Mouse (Mus musculus) kidney, embryonic 15.5 days (tissue): Measurements from ENCODE around the gene Olfr213. TPM values are rescaled to one million over a fixed set of nuclear protein-coding genes. Genes with fewer than 3 reads are reported as not detected.
"Not testable (repeated sequence)": the region's sequence is repeated elsewhere in the genome, so short reads cannot be mapped to it uniquely, and the experiment has no call there.

ENCODE experiments used
- ATAC-seq: fragments of 200-750 bp; cut with Nextera tagmentation; replicated peaks from 2 replicates; pipeline ENCODE4 v1.8.0; 2017; ENCODE audit warnings: moderate TSS enrichment; ENCODE audit not compliant: low FRiP score
- H3K27ac ChIP-seq: fragments of 300-500 bp; sonication (generic); 2 replicates; pipeline ENCODE4 v1.5.1; 2015; ENCODE audit warnings: mild to moderate bottlenecking, inconsistent platforms
- H3K27me3 ChIP-seq: fragments of 300-500 bp; sonication (generic); 2 replicates; pipeline ENCODE4 v1.6.1; 2015; ENCODE audit warnings: inconsistent platforms
- H3K36me3 ChIP-seq: fragments of 300-500 bp; sonication (generic); 2 replicates; pipeline ENCODE4 v1.6.1; 2015; ENCODE audit warnings: inconsistent platforms
- H3K4me1 ChIP-seq: fragments of 300-500 bp; sonication (generic); 2 replicates; pipeline ENCODE4 v1.6.1; 2015; ENCODE audit warnings: inconsistent platforms
- H3K4me2 ChIP-seq: fragments of 300-500 bp; sonication (generic); 2 replicates; pipeline ENCODE4 v1.6.1; 2015; ENCODE audit warnings: moderate library complexity, mild to moderate bottlenecking, inconsistent platforms
- H3K4me3 ChIP-seq: fragments of 300-500 bp; sonication (generic); replicated peaks from 2 replicates; pipeline ENCODE4 v1.5.1; 2015; ENCODE audit warnings: mild to moderate bottlenecking, inconsistent platforms
- H3K9ac ChIP-seq: fragments of 300-500 bp; sonication (generic); 2 replicates; pipeline ENCODE4 v1.6.1; 2015; ENCODE audit warnings: mild to moderate bottlenecking, inconsistent platforms
- H3K9me3 ChIP-seq: fragments of 300-500 bp; sonication (generic); replicated peaks from 2 replicates; pipeline ENCODE4 v1.6.1; 2016; ENCODE audit warnings: inconsistent platforms
- WGBS: fragments of 180-500 bp; shearing (Covaris S2); methylation state at CpG from one replicate; pipeline ENCODE4 v1.1.7; 2015; ENCODE audit warnings: mixed read lengths; 5-methylcytosine and 5-hydroxymethylcytosine counted together
- polyA plus RNA-seq: library from polyadenylated mRNA; unstranded; fragments of >200 nt; fragmentation: Nextera tagmentation; extraction: Ambion mirVana; gene quantifications from 2 replicates; pipeline ENCODE4 v1.2.1, GENCODE M21; 2015

The Olfr213 gene
- not detected in 2 replicates for polyA plus RNA-seq

DNA sequence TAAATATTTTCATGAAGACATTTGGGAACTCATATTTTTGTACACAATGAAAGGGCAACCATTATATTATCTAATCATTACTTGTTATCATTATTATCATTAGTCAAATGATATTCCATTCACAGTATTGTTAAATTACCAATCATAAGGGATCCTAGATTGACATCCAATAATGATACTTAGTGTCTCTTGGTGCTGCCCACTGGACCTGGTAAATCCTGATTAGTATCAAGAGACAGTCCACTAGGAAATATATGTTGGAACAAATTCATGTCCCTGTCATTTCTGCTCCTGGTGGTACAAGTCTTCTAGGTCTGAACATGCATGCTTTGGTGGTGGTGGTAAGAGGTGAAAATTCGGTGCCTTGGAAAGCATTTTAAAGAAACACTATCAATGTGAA lies at the start of gene Olfr213:
Olfr213 (plus strand) TSS at position 301 of the 400 bp plus-strand sequence.
- Histone ChIP-seq H3K4me2 (no peak within 1 kb of the TSS), H3K27ac (no peak within 1 kb of the TSS), H3K27me3 (no peaks in the 10 kb centered on the region), H3K36me3 (no peaks in the 10 kb centered on the region), H3K4me1 (no peaks in the 10 kb centered on the region), H3K4me3 (no peak within 1 kb of the TSS), H3K9ac (no peak within 1 kb of the TSS), H3K9me3 (no peaks in the 10 kb centered on the region)
- ATAC-seq, result no peak
- WGBS, result 78% methylated on average over 1 of the region's 1 CpGs

DNA sequence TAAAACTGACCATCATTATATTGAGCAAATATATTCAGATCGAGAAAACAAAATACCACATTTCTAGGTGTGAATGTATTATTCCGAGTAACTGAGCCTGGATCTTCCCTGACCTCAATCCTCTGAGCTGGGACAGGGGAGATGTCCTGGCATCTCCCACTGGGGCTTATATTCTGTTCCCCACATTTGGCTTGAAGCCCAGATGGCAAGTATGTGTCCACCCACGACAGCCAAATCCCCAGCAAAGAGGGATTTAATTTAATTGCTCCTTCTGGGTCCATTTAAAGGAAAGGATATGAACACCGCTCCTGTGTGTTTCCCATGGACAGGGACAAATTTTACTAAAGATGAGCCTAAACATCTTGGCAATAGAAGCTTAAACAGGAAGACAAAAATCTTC lies 49.5 kb upstream of the Olfr213 start, which contains the start of gene Olfr211:
Olfr211 (plus strand) TSS at position 301 of the 400 bp plus-strand sequence.
- Histone ChIP-seq H3K27ac (no peak within 1 kb of the TSS), H3K4me2 (no peak within 1 kb of the TSS), H3K36me3 (no peaks in the 10 kb centered on the region), H3K4me1 (no peaks in the 10 kb centered on the region), H3K9me3 (no peaks in the 10 kb centered on the region), H3K9ac (no peak within 1 kb of the TSS), H3K27me3 (no peaks in the 10 kb centered on the region), H3K4me3 (no peak within 1 kb of the TSS)
- ATAC-seq, result no peak
- 78% methylated on average over 4 of the region's 4 CpGs for WGBS

DNA sequence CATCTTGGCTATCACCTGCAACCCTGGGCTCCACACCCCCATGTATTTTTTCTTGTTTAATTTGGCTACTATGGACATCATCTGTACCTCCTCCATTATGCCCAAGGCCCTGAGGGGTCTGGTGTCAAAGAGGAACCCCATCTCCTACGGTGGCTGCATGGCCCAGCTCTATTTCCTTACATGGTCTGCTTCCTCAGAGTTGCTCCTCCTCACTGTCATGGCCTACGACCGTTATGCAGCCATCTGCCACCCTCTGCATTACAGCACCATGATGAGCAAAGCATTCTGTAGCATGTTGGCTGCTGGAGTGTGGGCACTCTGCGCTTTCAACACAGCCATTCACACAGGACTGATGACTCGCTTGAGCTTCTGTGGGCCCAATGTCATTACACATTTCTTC lies 44.5 kb upstream of the Olfr213 start:
- 79% methylated on average over 5 of the region's 5 CpGs for WGBS
- Histone ChIP-seq H3K27ac (no peak overlapping the region), H3K4me1 (no peaks in the 10 kb centered on the region), H3K9me3 (no peaks in the 10 kb centered on the region), H3K27me3 (no peaks in the 10 kb centered on the region), H3K9ac (no peak overlapping the region), H3K4me2 (no peak overlapping the region), H3K4me3 (no peak overlapping the region), H3K36me3 (no peaks in the 10 kb centered on the region)
- ATAC-seq, result no peak

DNA sequence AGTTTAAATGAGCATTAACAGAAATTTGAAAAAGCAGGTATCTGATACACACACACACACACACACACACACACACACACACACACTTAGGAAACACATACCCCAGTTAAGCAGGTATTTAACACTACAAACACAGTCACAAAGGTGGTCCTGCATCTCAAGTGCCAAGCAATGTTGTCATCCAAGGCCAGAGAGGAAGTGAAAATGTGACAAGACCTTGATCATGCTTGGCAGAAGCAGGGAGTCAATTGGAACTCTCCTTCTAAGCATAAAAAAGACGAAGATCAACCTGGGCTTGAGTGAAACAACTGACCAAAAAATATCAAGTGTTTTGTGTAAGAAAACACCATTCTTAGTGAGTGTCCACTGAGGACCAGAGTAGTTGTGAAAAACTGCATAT lies 42.3 kb upstream of the Olfr213 start:
- Histone ChIP-seq H3K9ac (no peak overlapping the region), H3K36me3 (no peaks in the 10 kb centered on the region), H3K9me3 (no peaks in the 10 kb centered on the region), H3K4me1 (no peaks in the 10 kb centered on the region), H3K27me3 (no peaks in the 10 kb centered on the region), H3K27ac (no peak overlapping the region), H3K4me3 (no peak overlapping the region), H3K4me2 (no peak overlapping the region)
- 84% methylated on average over 1 of the region's 1 CpGs for WGBS
- no peak for ATAC-seq

DNA sequence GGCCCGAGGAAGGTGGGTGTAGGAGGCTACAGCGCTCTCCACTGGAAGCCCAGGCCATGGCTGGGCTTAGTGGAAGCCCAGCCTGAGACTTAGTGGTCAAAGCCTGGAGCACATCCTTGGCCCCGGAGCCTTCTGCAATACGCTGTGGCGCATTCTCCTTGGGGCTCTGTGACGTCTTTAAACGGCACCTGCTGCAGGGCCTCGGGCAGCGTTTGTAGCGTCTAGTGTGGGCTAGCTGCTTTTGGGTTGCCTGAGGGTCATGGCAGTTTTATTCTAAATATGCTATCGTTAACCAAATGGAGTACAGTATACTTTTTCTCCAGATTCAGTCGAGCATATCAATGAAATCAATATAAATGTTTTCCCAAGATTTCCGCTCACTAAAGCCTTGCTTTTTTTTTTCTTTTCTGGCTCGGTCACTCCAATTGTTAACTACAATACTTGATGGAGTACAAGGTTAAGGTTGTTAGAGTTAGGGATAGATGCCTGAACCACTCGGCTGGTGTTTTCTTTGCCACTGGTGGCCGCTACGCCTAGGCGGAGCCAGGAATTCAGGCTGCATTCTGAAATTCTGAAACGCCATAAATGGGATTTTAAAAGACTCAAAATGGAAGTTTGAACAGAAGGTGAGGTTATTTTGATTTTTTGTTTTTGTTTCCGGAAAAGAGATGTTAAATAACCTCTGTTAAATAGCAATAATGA lies 31.8 kb upstream of the Olfr213 start, which contains the start of gene Olfr212:
Olfr212 (plus strand) TSS at position 215 of the 702 bp plus-strand sequence.
- not testable (repeated sequence) for ATAC-seq, H3K27me3 ChIP-seq, H3K4me2 ChIP-seq, H3K4me3 ChIP-seq, H3K9ac ChIP-seq, H3K27ac ChIP-seq, H3K36me3 ChIP-seq, H3K4me1 ChIP-seq
- H3K9me3 ChIP-seq, result peaks cover 17% of the 10 kb centered on the region
- 92% methylated on average over 20 of the region's 20 CpGs for WGBS

DNA sequence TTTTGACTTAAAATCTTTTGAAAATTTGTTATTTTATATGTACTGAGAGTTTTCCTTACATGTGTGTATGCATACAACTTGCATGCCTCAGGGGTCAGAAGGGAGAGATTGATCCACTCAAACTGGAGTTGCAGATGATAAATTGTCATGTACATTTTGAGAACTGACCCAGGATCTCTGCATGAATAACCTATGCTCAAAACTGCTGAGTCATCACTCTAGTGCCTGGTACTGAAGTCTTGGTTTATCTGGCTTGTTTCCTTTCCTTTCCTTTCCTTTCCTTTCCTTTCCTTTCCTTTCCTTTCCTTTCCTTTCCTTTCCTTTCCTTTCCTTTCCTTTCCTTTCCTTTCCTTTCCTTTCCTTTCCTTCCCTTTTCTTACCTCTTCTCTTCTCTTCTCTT lies 23.4 kb upstream of the Olfr213 start:
- H3K4me1 ChIP-seq, result no peaks in the 10 kb centered on the region
- H3K4me3 ChIP-seq, result no peak overlapping the region
- no peak overlapping the region for H3K4me2 ChIP-seq
- no peaks in the 10 kb centered on the region for H3K36me3 ChIP-seq
- H3K27ac ChIP-seq, result no peak overlapping the region
- no peak overlapping the region for H3K9ac ChIP-seq
- no peaks in the 10 kb centered on the region for H3K9me3 ChIP-seq
- no peaks in the 10 kb centered on the region for H3K27me3 ChIP-seq
- ATAC-seq, result no peak

DNA sequence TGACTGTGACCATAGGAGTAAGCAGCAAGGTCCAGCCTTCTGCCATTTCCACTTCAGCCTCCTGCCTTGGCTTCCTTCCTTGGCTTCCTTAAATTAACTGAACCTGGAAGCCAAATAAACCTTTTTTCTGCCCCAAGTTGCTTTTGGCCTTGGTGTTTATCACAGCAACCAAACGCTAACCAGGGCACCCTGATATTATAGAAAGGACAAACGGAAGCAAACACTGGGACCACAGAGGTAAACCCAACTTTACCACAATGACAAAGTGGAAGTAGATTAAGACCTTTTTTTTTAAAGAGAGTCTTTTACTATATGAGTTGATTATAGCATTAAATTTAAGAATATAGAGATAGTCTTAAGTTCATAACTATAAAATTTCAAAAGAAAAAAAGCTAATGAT lies 4.2 kb downstream of the Olfr213 start:
- no peaks in the 10 kb centered on the region for H3K4me1 ChIP-seq
- no peaks in the 10 kb centered on the region for H3K9me3 ChIP-seq
- H3K4me2 ChIP-seq, result no peak overlapping the region
- WGBS, result 87% methylated on average over 2 of the region's 2 CpGs
- H3K4me3 ChIP-seq, result no peak overlapping the region
- H3K27ac ChIP-seq, result no peak overlapping the region
- no peaks in the 10 kb centered on the region for H3K36me3 ChIP-seq
- ATAC-seq, result no peak
- no peaks in the 10 kb centered on the region; the same call in 1 of the 2 replicates for H3K27me3 ChIP-seq
- H3K9ac ChIP-seq, result no peak overlapping the region

DNA sequence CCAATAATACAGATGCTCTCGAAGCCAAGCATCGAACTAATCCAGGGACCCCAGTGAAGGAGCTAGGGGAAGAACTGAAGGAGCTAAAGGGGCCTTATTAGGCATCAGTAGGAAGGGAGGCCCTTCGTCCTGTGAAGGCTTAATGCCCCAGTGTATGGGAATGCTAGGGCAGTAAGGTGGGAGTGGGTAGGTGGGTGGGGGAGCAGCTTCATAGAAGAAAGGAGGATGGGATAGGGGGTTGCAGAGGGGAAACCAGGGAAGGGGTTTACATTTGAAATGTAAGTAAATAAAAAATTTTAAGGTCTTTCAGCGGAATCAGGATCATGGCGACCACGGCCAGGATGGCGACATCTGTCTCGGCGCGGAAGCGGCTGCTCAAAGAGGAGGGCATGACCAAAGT lies 12.6 kb downstream of the Olfr213 start, which contains the start of gene Gm5580:
Gm5580 (plus strand) TSS at position 301 of the 400 bp plus-strand sequence.
- not testable (repeated sequence) for H3K4me1 ChIP-seq, H3K36me3 ChIP-seq, H3K4me2 ChIP-seq, H3K9ac ChIP-seq, H3K27me3 ChIP-seq, H3K27ac ChIP-seq, H3K9me3 ChIP-seq, ATAC-seq, H3K4me3 ChIP-seq
- 97% methylated on average over 11 of the region's 11 CpGs for WGBS

DNA sequence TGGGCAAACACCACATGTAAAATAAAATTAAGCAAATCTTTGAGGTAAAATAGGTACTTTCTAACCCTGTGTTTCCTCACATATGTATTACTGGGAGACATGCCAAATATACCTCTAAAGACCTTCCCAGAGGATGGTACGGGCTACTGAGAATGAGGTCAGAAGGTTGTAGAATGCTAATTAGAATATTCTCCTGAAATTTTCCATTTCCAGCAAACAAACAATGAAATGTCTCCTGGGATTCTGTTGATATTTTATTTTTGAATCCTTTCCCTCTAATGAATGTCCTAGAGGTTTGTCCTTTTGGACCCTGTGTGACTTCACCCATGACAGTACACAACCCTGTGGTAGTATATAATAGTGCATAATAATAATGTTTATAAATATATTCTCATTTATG lies 15.7 kb downstream of the Olfr213 start, which contains the start of gene Olfr214:
Olfr214 (plus strand) TSS at position 301 of the 400 bp plus-strand sequence.
- ATAC-seq, result no peak

DNA sequence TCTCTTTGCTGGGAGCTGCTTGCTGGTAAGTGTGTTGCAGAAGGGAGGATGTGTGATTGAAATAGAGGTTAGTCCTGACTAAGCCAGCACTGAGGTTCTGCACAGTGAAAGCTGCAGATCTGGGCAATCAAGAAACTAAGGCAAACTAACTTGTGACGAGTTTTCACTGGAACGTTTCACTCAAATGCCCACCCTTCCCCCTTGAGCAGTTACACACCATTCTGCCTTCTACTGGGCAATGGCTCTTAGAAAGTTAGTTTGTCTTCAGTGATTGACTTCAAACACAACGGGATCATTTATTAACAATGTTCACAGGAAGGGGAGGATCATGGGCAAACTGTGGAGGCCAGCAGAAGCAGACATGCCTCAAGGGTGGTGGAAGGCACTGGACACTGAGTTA lies 16.7 kb downstream of the Olfr213 start:
- H3K9me3 ChIP-seq, result no peaks in the 10 kb centered on the region
- no peaks in the 10 kb centered on the region for H3K36me3 ChIP-seq
- 43% methylated on average over 3 of the region's 3 CpGs for WGBS
- H3K27ac ChIP-seq, result 0 out of 2 replicates have a peak overlapping the region, but pooled peaks have one; percentile 54
- ATAC-seq, result peak; percentile 79
- H3K9ac ChIP-seq, result no peak overlapping the region
- H3K27me3 ChIP-seq, result no peaks in the 10 kb centered on the region
- H3K4me1 ChIP-seq, result no peaks in the 10 kb centered on the region
- no peak overlapping the region for H3K4me3 ChIP-seq
- no peak overlapping the region for H3K4me2 ChIP-seq

More for the DNA sequence above, 15.7 kb downstream of the Olfr213 start, which contains the start of gene Olfr214:
- no peak within 1 kb of the TSS for H3K4me2 ChIP-seq
- H3K4me3 ChIP-seq, result no peak within 1 kb of the TSS
- H3K27ac ChIP-seq, result 0 out of 2 replicates have a peak within 1 kb of the TSS, but pooled peaks have one; percentile 54
- H3K9ac ChIP-seq, result no peak within 1 kb of the TSS
- 69% methylated on average over 1 of the region's 1 CpGs for WGBS
- no peaks in the 10 kb centered on the region for H3K9me3 ChIP-seq
- H3K4me1 ChIP-seq, result no peaks in the 10 kb centered on the region
- no peaks in the 10 kb centered on the region for H3K36me3 ChIP-seq
- H3K27me3 ChIP-seq, result no peaks in the 10 kb centered on the region

DNA sequence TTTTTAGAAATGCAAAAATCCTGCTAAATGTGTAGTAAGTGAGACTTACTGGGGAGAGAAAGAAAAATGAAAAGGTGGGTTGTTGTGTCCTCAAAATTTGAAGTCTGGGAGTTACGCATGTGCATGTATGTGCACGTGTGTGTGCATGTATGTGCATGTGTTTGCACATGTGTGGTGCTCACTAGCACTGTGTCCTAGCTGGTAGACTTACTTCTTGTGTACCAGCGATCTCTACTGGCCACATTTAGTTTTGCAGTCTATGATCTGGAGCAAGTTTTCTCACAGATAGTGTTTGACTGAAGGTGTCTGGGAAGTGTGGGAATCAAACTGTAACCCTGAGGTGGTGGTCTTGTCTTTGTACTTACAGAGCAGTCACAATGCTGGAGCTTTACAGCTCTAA lies 31.6 kb downstream of the Olfr213 start:
- no peak overlapping the region for H3K4me3 ChIP-seq
- H3K9ac ChIP-seq, result no peak overlapping the region
- no peak overlapping the region for H3K4me2 ChIP-seq
- no peaks in the 10 kb centered on the region for H3K4me1 ChIP-seq
- 36% methylated on average over 3 of the region's 3 CpGs for WGBS
- no peak overlapping the region for H3K27ac ChIP-seq
- H3K36me3 ChIP-seq, result no peaks in the 10 kb centered on the region
- ATAC-seq, result 0 out of 2 replicates have a peak, but pooled peaks have one; percentile 22
- H3K9me3 ChIP-seq, result no peaks in the 10 kb centered on the region
- no peaks in the 10 kb centered on the region for H3K27me3 ChIP-seq

DNA sequence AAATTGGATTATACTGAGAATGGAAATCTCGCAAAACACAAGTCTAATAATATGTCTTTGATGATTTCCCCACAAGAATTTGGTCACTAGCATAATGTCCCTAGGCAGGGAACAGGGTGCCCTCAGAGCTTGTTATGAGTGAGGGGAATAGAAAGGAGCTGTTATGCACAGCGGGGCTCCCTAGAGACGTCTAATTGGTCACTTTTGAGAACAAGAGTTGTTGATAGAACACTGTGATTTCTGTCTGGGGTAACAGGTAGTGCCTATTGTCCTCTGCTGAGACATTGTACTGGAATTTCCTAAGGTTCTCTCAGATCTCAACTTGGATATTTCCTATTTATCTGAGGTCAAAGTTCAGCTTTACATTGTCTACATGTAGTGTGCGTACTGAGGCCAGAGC lies 45.8 kb downstream of the Olfr213 start, which contains the start of gene Olfr215:
Olfr215 (minus strand) TSS at position 101 of the 400 bp plus-strand sequence.
- H3K27me3 ChIP-seq, result no peaks in the 10 kb centered on the region
- H3K4me1 ChIP-seq, result no peaks in the 10 kb centered on the region
- no peak within 1 kb of the TSS for H3K4me2 ChIP-seq
- WGBS, result 79% methylated on average over 4 of the region's 4 CpGs
- H3K27ac ChIP-seq, result no peak within 1 kb of the TSS
- H3K36me3 ChIP-seq, result no peaks in the 10 kb centered on the region
- no peak within 1 kb of the TSS for H3K4me3 ChIP-seq
- ATAC-seq, result no peak
- no peak within 1 kb of the TSS for H3K9ac ChIP-seq
- no peaks in the 10 kb centered on the region for H3K9me3 ChIP-seq
